Mouse (Mus musculus) c-Kit-positive CD71-negative TER-119-negative erythroid progenitor cells, embryonic 14.5 days (primary cell): ENCODE results near the gene Vmn1r2.
"Not testable (repeated sequence)": the region's sequence is repeated elsewhere in the genome, so short reads cannot be mapped to it uniquely, and the experiment has no call there.

Source experiments
- DNase-seq: peaks from one replicate; pipeline ENCODE4 v3.0.0-alpha.2; 2013; ENCODE audit warnings: low read depth

Vmn1r2 gene

DNA sequence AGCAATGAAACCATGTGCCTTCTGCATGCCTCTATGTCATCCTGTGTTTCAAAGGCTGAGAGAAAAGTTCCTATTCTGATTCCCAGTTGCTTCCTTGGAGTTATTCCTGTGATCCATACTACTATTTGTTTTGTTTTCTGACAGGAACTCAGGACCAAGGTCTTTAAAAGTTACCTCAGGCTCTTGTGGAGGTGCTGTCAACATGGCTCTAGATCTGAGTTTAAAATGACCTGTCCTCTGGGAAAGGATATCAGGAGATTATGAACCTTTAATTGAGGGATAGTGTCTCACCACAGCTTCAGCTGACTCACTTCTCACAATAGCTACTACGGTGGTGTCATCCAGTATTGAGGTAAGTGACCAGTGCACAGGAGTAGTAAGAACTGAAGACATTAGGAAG, at the start of gene Vmn1r2:
Vmn1r2 (plus strand) TSS at position 301 of the 400 bp plus-strand sequence.
- not testable (repeated sequence) for DNase-seq

DNA sequence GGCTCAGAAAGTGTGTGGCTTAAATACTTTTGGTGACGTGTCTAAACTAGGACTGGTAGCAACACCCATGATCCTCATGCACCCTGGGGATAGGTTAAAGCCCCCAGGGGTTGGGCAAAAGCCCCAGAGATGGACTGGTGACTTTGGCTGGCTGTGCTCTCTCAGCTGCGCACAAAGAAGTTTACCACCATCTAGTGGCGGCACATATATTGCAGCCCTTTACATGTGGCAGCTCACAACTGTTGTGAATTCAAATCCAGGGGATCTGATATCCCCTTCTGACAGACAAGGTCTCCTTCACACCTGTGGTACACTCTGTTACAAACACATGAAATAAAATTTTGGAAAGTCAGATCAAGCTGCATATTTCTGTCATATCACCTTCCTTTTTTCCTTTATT, 19.2 kb upstream of the Vmn1r2 start:
- not testable (repeated sequence) for DNase-seq

DNA sequence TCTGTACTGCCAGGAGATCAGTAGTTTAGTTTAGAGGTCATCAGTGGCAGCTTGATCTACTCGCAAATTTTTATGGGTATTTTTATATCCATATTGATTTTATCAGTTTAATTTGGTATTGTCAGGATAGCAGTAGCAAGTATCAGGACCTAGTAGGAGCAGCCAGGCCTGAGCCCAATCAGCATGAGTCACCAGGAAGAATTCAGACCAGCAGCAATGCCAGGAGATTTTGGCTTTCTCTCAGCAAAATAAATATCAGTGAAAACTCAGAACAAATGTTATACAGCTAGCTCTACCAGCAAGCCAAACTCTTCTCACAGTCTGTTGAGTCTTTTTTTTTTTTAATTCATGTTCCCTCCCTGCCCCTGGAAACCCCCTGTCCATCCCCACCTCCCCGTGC, 13.8 kb upstream of the Vmn1r2 start:
- not testable (repeated sequence) for DNase-seq

DNA sequence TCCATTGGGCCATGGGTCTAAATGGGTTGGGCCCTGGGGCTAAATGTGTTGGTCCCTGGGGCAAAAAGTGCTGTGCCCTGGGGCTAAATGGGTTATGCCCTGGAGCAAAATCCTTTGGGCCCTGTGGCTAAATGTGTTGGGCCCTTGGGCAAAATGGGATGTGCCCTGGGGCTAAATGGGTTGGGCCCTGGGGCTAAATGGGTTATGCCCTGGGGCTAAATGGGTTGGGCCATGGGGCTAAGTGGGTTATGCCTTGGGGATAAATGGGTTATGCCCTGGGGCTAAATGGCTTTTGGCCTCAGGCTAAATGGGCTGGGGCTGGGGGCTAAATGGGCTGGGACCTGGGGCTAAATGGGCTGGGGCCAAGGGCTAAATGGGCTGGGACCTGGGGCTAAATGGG, 2.7 kb upstream of the Vmn1r2 start:
- DNase-seq: not testable (repeated sequence)

DNA sequence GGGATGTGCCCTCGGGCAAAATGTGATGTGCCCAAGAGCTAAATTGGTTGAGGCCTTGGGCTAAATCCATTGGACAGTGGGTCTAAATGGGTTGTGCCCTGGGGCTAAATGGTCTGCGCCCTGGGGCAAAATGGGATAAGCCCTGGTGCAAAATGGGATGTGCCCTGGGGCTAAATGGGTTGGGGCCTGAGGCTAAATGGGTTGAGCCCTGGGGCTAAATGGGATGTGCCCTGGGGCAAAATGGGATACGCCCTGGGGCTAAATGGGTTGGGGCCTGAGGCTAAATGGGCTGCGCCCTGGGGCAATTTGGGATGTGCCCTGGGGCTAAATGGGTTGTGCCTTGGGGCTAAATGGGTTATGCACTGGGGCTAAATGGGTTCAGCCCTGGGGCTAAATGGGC, 2.1 kb upstream of the Vmn1r2 start:
- DNase-seq: no peak

GRCm38 (mm10) chr4:3174586-3174985, 7.5 kb downstream of the Vmn1r2 start:
- DNase-seq: not testable (repeated sequence)

DNA sequence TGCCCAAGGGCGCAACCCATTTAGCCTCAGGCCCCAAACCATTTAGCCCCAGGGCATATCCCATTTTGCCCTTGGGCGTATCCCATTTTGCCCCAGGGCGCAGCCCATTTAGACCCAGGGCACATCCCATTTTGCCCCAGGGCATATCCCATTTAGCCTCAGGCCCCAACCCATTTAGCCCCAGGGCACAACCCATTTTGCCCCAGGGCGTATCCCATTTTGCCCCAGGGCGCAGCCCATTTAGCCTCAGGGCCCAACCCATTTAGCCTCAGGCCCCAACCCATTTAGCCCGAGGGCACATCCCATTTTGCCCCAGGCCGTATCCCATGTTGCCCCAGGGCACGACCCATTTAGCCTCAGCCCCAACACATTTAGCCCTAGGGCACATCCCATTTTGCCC, 8.6 kb downstream of the Vmn1r2 start:
- DNase-seq: not testable (repeated sequence)

DNA sequence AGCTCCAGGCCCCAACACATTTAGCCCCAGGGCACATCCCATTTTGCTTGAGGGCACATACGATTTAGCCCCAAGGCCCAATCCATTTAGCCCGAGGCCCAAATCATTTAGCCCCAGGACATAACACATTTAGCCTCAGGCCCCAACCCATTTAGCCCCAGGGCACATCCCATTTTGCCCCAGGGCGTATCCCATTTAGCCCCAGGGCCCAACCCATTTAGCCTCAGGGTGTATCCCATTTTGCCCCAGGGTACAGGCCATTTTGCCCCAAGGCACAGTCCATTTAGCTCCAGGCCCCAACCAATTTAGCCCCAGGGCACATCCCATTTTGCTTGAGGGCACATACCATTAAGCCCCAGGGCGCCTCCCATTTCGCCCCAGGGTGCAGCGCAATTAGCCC, 9.1 kb downstream of the Vmn1r2 start:
- DNase-seq: not testable (repeated sequence)

DNA sequence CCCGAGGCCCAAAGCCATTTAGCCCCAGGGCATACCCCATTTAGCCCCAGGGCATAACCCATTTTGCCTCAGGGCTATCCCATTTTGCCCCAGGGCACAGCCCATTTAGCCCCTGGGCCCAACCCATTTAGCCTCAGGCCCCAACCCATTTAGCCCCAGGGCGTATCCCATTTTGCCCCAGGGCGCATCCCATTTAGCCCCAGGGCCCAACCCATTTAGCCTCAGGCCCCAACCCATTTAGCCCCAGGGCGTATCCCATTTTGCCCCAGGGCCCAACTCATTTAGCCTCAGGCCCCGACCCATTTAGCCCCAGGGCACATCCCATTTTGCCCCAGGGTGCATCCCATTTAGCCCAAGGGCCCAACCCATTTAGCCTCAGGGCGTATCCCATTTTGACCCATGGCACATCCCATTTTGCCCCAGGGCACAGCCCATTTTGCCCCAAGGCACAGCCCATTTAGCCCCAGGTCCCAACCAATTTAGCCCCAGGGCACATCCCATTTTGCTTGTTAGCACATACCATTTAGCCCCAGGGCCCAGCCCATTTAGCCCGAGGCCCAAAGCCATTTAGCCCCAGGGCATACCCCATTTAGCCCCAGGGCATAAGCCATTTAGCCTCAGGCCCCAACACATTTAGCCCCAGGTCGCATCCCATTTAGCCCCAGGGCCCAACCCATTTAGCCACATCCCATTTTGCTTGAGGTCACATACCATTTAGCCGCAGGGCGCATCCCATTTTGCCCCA, 9.8 kb downstream of the Vmn1r2 start:
- not testable (repeated sequence) for DNase-seq

DNA sequence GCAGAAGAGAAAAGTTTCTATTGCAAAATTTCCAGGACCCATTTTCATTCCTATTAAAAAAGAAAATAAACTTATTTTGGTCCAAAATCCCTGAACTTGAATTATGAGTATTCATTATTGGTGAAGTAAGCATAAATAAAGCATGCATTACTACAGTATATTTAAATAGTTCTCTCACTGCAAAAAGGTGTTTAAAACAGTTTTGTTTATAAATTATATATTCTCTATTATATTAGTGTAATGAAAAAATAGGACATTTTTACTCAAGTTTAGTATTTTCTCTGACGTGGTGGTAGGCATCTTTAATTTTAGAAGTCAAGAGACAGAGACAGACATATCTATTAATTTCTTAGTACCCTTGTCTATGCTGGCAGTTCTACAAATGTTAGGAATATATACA, 18.1 kb downstream of the Vmn1r2 start, which contains the start of gene Vmn1r3:
Vmn1r3 (minus strand) TSS at position 101 of the 400 bp plus-strand sequence.
- not testable (repeated sequence) for DNase-seq

GRCm38 (mm10) chr4:3209643-3210217, 42.6 kb downstream of the Vmn1r2 start:
- not testable (repeated sequence) for DNase-seq

GRCm38 (mm10) chr4:3213349-3213748, 46.2 kb downstream of the Vmn1r2 start:
- not testable (repeated sequence) for DNase-seq

DNA sequence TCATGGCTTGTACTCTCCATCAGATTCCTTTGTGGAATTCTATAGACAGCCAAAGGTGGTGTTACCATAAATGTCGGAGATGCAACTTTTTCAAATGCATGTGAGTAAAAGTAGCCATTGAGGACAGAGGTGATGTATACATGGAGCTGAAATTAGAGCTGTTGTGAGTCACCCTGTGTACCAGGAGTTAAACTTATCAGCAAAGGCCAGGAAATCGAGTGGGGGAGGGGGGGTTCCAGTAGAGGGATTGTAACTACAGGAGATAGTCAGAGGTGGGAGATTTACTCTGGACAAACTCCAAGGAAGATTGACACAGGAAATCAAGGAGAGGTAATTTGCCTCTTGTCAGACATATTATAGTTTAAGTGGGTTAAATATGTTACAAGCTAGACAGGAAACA, 49.3 kb downstream of the Vmn1r2 start:
- not testable (repeated sequence) for DNase-seq
